17 mouse cellular contexts compared by ENCODE assay signal in the genomic region with DNA sequence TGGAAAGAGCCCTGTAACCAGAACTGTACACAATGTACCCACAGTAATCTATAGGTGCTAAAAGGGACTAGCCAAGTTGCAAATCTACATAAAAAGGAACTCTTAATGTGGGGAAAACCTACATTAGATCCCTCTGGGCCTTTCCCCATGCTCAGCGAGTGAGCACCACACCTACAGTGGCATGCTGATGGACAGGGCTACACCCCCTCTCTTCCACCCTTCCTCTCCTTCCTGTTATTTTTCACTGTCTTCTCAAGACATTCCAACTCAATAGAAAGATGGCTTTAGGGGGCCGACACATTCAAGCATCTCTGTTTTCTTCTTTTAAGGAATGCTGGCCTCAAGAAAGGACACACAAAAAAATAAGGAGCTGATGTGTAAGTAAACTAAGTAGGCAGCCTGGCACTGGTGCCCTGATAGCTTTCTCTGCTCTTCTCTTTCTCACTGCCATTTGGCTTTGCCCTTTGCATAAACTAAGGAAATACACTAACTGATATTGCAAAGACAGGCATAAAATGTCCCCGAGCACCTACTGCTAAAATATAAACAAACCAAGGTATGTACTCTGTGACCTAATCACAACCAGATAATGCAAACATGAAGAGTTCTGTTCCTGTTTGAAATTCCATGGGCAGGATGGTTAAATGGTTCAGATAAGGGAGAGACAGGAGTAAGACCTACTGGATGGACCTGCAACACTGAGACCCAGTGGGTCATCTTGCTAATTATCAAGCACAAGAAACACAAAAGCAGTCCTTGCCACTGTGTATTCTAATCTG.
"Had no signal": no experiment of that assay in that cellular context is flagged by ENCODE, and none has a peak within 500 bp of the region (broad histone marks: within the 10 kb centered on the region; RNA-seq: fewer than 3 reads in every experiment).

No protein-coding gene starts in this region.

- H3K9me3 ChIP-seq: lung, embryonic 15.5 days; megakaryocyte, embryonic 14.5 days; midbrain, embryonic 13.5 days; midbrain, embryonic 15.5 days; neural tube, embryonic 12.5 days; stomach, embryonic 15.5 days had no signal

- H3K36me3 ChIP-seq: lung, embryonic 15.5 days; midbrain, embryonic 15.5 days; neural tube, embryonic 12.5 days; stomach, embryonic 15.5 days had no signal

- H3K27me3 ChIP-seq: lung, embryonic 15.5 days; megakaryocyte, embryonic 14.5 days; midbrain, embryonic 13.5 days; midbrain, embryonic 15.5 days; neural tube, embryonic 12.5 days; stomach, embryonic 15.5 days had no signal

- H3K4me1 ChIP-seq: midbrain, embryonic 13.5 days; midbrain, embryonic 15.5 days; neural tube, embryonic 12.5 days; stomach, embryonic 15.5 days had no signal

- ATAC-seq: lung, postnatal 0 days; midbrain, embryonic 13.5 days; midbrain, embryonic 15.5 days had no signal

- DNase-seq: lung, adult 2 months; lung, postnatal 14 days; lung, postnatal 36 days; right cerebral cortex, postnatal 14 days; thymus, adult 2 months; thymus, postnatal 25 days; thymus, postnatal 4 days had no signal

- H3K9ac ChIP-seq: lung, embryonic 15.5 days; midbrain, embryonic 13.5 days; midbrain, embryonic 15.5 days; neural tube, embryonic 12.5 days; stomach, embryonic 15.5 days had no signal

- H3K4me2 ChIP-seq: lung, embryonic 15.5 days; midbrain, embryonic 11.5 days; midbrain, embryonic 13.5 days; midbrain, embryonic 15.5 days; neural tube, embryonic 12.5 days; stomach, embryonic 15.5 days had no signal

- H3K27ac ChIP-seq: lung, embryonic 15.5 days; macrophage; midbrain, embryonic 13.5 days; midbrain, embryonic 15.5 days; neural tube, embryonic 12.5 days; stomach, embryonic 15.5 days; stomach, postnatal 0 days had no signal

- H3K4me3 ChIP-seq: lung, embryonic 15.5 days; megakaryocyte, embryonic 14.5 days; midbrain, embryonic 13.5 days; midbrain, embryonic 15.5 days; neural tube, embryonic 12.5 days; stomach, embryonic 15.5 days had no signal
